Mouse (Mus musculus) yolk sac, embryonic 10.5 days (tissue): ENCODE data around the gene Ppp1r15b.
A peak's percentile ranks its signal among the peaks of the same experiment; 100 is the strongest.

Experiments used
- DNase-seq: peaks from one replicate; pipeline ENCODE4 v3.0.0-alpha.2; 2017; ENCODE audit warnings: low spot score

Gene Ppp1r15b

DNA sequence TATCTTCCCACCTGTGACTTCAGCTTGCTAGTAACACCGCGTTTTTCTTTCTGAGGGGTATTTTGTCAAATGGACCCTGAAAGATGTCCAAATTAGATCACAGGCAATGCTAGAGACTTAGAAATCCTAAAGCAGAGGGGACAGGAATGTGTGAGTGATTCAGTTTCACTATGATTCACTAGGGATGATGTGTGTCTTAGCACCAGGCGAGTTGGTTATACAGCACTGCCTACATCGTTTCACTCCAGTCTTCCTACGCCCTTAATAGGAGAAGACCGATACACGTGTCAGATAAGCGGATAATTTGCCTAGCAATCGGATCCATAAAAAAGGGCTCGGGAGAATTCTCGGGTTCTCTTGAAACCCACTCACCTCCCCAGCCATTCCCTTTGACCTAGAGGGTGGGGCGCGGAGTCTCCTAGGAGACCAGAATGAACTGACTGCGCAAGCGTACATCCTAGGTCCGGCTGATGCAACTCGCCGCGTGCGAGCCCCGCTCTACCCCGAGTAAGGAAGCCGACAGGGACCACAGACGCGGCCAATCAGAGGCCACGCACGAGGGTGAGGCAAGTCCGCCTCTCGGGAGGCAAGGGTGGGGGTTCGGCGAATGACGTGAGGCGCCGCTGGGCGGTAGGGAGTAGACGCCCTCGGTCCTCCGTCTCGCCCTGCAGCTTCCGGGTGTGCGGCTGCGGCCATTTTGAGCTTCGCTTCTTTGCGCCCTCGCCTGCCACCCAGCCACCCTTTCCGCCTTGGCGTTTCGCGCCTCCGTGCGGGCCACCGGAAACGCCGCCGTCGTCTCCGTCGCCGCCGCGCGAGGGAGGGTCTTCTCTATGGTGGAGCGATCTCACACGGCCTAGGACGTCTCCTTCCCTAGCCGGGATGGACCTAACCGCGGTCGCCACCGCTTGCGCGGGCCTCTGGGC, at the start of gene Ppp1r15b:
Ppp1r15b (plus strand) TSS at position 506 of the 923 bp plus-strand sequence.
- DNase-seq = peak; percentile 99

- DNase-seq = no peak
Observed at GRCm38 (mm10) chr1:133083003-133083546, 47.9 kb upstream of the Ppp1r15b start.

DNA sequence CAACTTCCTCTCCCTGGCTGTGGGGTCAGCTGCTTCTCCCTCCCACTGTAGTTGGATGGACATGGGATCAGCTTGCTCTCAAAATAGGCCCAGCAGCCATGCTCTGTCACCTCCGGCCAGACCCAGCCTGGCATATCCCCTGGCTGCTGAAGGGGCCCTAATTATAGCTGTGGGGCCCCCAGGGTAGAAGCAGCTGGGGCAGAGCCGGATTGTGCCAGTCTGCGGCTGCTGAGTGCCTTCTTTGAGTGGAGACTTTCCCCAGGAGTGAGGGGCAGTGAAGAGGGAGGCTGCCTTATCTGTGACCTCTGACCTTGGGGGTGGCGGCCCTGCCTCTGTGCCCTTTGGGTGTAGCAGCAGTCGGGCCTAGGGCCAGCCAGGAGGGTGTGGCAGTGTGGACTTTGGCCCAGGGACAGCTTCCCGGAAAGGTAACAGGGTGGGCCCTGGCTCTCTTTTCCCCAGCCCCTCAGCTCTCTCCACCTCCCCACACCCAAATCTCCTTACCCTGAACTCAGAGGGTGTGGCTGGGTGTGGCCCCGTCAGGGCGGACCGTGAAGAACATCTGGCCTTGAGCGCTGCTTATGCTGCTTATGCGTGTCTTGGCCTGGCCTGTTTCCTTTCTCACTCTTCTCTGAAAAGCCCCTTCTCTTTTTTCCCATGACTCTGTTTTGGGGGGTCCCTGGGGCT, 46.9 kb upstream of the Ppp1r15b start:
- DNase-seq = peak; percentile 84

GRCm38 (mm10) chr1:133084708-133085416, 46.1 kb upstream of the Ppp1r15b start:
- no peak for DNase-seq

GRCm38 (mm10) chr1:133085417-133085742, 45.6 kb upstream of the Ppp1r15b start:
- DNase-seq = no peak

GRCm38 (mm10) chr1:133086804-133087203, 44.1 kb upstream of the Ppp1r15b start:
- DNase-seq = no peak

DNA sequence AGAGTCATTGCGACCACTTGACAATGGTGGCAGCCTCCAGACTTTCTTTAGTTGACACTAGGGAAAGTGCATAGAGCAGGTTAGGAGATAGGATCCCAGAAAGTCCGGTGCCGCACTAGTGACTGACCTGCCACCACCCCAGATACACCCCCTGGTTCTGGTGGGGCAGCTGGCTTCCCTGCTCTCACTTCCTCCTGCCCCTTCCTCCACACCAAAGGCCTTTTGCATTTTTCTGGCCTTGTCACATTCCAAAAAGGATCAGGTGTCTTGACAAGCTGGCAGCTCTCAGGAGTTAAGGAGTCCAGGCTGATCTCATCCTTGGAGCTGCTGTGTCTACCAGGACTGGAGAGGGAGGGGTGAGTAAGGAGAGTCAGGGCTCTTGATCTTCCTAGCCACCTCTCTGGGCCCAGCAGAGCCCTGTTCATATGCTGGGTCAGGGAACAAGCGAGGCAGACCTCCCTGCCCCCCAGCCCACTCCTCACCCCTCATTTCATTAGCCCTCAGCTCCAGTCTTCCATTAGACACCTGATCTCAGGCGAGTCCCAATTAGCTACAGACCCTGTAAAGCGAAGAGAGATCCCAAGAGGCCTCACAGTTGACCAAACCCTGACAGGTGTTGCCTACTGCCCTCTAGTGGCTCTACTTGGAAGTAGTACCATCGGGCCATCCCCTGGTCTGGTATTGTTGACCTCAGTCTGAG, 43.6 kb upstream of the Ppp1r15b start:
- DNase-seq = peak; percentile 67

- DNase-seq = no peak
Observed at GRCm38 (mm10) chr1:133088196-133088595, 42.7 kb upstream of the Ppp1r15b start.

- DNase-seq = no peak
Observed at GRCm38 (mm10) chr1:133089415-133089814, 41.5 kb upstream of the Ppp1r15b start.

DNA sequence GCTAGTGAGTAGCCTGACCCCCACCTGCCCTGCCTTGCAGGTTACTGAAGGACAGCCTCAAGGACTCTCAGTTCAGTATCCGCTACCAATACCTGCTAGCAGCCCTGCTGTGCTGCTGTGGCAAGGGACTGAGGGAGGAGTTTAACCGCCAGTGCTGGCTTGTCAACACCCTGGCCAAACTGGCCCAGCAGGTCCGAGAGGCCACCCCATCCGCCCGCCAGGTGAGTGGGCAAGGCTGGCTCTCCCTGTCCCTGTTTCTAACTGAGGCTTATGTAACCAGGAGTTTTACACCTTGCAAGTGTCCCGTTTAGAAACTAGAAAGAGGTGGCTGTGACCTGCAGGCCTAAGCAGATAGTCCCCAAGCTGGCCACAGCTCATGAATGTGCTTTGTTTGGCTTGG, 40.3 kb upstream of the Ppp1r15b start:
- DNase-seq = no peak

- DNase-seq = no peak
Observed at GRCm38 (mm10) chr1:133091483-133091882, 39.5 kb upstream of the Ppp1r15b start.

DNA sequence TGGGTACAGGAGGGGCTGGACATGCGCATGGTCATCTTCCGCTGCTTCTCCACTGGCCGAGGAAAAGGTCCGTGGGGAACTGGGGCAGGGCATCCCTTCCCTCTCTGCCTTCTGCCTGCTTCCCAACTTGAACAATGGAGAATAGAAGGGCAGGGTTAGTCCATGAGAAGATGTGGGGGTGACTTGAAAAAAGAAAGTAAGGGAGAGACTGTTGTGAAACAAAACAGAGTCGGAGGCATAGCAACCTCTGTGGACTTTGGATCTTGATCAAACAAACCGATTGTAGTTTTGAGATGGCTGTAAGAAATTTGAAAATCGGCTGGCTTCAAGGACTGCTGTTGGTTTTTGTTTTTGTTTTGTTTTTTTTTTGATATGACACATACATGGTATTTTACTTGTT, 37.2 kb upstream of the Ppp1r15b start:
- DNase-seq = peak; percentile 61

DNA sequence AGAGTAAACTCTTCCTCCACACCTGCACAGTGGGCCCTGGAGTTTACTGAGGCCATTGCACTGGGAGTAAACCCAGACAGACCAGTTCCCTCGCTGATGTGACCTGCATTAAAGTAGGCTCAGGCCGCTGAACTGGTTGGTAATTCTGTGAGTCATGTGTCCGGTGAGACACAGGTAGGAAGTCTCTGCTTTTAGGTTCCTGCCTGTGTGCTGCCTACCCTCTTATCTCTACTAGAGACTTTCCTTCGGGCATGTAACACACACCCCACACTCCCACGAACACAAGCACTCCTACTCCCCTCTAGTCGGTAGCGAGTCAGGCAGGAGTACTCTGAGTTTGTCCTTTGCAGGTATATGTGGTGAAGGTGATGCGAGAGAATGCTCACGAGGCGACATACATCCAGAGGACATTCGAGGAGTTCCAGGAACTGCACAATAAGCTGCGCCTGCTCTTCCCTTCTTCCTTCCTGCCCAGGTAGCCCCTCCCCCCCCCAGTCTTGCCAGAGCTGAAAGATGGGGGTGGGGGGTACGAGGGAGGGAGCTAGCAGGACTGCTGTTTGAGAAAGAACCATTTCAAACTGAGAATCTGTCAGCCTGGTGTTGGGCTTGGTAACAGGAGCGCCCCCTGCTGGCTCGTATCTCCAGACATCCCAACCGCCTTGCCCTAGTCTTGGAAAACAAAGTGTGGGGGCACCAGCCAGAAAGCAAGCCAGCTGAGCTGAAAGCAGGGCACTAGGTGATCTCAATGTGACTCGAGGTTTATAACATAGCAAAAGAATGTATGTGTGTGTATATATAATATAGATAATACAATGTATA, 29.8 kb upstream of the Ppp1r15b start:
- peak; percentile 67 for DNase-seq

DNA sequence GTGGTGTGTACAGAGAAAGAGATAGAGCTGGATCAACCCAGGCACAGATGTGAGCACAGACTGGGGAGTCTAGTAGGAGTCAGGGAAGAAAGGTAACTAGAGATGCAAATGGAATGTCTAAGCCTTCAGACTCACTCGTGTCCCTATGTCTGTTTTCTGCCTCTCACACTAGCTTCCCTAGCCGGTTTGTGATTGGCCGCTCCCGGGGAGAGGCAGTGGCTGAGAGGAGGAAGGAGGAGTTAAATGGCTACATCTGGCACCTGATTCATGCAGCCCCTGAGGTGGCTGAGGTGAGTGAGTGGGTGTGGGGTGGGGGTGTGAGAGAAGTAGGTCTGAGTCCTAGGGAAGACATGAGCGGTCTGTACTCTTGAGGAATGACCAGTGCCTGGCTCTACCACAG, 28.8 kb upstream of the Ppp1r15b start:
- no peak for DNase-seq

DNA sequence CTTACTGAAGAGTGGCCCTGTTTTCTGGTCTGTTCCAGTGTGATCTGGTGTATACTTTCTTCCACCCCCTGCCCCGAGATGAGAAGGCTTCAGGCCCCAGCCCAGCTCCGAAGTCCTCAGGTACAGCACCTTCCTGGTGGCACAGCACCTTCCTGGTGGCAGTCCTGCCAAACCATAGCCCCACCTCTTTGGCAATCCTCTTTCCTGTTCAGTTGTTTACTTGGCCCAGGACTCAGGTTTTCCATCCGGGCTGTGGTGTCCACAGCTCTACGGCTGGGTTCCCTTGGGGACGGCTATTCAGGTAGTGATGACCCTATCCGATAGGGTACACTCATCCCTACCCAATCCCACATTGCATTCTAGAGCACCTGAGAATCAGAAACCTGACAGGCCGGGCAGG, 27.6 kb upstream of the Ppp1r15b start:
- no peak for DNase-seq

DNA sequence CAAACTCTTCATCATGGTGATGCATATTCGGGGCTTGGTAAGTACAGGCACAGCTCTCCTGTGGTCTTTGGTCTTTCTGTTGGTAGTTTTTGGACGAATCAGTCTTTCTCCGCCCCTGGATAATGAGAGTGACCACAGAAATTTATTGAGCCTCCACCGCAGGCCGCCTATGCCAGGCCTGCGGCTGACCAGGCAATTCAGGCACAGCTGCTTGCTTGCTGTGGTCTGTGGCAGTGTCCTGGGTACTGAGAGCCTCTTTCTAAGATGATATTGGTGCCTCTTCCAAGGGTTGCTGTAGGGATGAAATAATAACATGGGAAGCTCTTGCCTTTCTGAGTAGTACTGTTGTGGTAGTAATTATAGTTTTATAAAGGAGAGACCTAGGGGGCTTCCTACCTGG, 27.1 kb upstream of the Ppp1r15b start:
- no peak for DNase-seq

- no peak for DNase-seq
Observed at GRCm38 (mm10) chr1:133116108-133116507, 14.8 kb upstream of the Ppp1r15b start.

GRCm38 (mm10) chr1:133118127-133118526, 12.8 kb upstream of the Ppp1r15b start:
- peak; percentile 42 for DNase-seq

DNA sequence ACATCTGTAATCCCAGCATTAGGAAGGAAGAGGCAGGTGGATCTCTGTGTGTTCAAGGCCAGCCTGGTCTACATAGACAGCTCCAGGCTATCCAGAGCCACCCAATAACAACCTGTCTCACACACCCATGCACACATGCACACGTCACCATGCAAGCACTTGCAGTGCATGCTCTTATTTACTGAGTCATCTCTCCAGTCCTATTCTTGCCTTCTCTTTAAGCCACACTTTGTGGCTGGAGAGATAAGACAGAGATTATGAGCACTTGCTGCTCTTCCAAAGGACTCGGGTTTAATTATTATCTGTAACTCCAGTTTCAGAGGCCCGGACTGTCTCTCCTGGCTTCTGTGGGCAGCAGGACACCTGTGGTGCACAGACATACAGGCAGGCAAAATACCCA, 12.1 kb upstream of the Ppp1r15b start:
- DNase-seq = peak; percentile 59

DNA sequence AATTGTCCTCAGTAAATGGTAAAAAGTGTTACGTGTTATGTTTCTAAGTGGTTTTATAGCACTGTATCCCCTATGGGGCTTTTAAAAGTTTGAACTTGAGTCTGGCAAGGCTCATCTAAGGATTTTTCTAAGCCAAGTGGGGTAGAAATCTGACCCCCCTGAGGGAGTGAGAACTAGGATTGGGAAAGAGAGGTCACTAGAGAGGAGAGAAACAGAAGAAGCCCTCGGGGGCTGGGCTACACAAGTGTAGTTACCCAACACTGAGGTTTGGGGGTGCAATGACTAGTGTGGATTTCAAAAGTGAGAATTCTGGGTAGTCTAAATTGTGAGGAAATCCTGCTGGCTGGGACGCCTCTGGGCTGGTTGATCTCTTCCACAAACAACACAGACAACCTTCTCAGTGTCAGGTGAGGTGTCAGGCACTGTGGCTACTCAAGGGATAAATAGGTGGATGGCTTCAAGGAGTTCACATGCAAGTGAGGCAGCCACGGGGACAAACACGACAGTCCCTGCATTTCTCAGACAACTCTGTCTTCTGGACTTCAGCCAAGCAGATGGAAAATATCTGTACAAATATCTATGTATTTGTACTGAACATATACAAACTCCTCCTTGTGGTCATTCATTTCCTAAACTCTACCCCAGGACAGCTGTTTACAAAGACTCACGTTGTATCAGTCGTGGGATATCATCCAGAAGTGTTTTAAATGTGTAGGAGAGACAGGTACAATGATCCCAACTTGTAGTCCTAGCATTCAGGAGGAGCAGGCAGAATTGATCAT, 10.8 kb upstream of the Ppp1r15b start:
- no peak for DNase-seq
